Mouse (Mus musculus): ENCODE results near the gene Sorcs2.

- no peak for TF ChIP-seq CTCF (conservative IDR thresholded peaks at IDR 0.05; ENCODE audit: low read length)
- no peak for TF ChIP-seq POU5F1 (IDR thresholded peaks at IDR 0.05; ENCODE audit: borderline replicate concordance, low read length)
Measured at GRCm38 (mm10) chr5:36003797-36004196, 394.1 kb downstream of the Sorcs2 start.
